Mouse (Mus musculus): ENCODE results near the gene Pip5kl1.

- TF ChIP-seq GATA1 (IDR thresholded peaks at IDR 0.05; ENCODE audit: low read length) (no peak), TAL1 (IDR thresholded peaks at IDR 0.05; ENCODE audit: low read length) (no peak)
These were observed 36.1 kb downstream of the Pip5kl1 start for GRCm38 (mm10) chr2:32610610-32611229.
